Mouse (Mus musculus): Measurements from ENCODE around the gene Cldn3.

- TF ChIP-seq HCFC1 (IDR thresholded peaks at IDR 0.05; ENCODE audit: borderline replicate concordance, insufficient read depth, low read length) (no peak), CHD2 (IDR thresholded peaks at IDR 0.05; ENCODE audit: low read depth, low read length) (no peak), ZNF384 (IDR thresholded peaks at IDR 0.05; ENCODE audit: low read depth, low read length) (no peak), ZC3H11A (IDR thresholded peaks at IDR 0.05; ENCODE audit: borderline replicate concordance, low read depth, low read length) (no peak)
Measured at GRCm38 (mm10) chr5:135002151-135002550, 16.1 kb downstream of the Cldn3 start.

Measured in ES-E14 (cell line).